Mouse (Mus musculus): ENCODE measurements around the gene Vmn1r206. TPM values are rescaled to one million over a fixed set of nuclear protein-coding genes. Genes with fewer than 3 reads are reported as not detected.
"Not testable (repeated sequence)": the region's sequence is repeated elsewhere in the genome, so short reads cannot be mapped to it uniquely, and the experiment has no call there.

Vmn1r206 gene
- total RNA-seq (2021) = not detected
- long read RNA-seq, experiment 1 = 0 reads
- long read RNA-seq, experiment 2 = 0 reads

GRCm38 (mm10) chr13:22624151-22624550 lies at the start of gene Vmn1r206:
Gene Vmn1r206, minus strand, starts transcription at chr13:22624251.
- intact Hi-C loops (cut with DNase I); DNase-seq: not testable (repeated sequence)

GRCm38 (mm10) chr13:22592900-22593299 lies 31.2 kb downstream of the Vmn1r206 start, which contains the start of gene Vmn1r205:
Gene Vmn1r205, minus strand, starts transcription at chr13:22593000.
- intact Hi-C loops (cut with DNase I) = no loop called here
- DNase-seq = no peak

GRCm38 (mm10) chr13:22583336-22583735 lies 40.7 kb downstream of the Vmn1r206 start:
- intact Hi-C loops (cut with DNase I); DNase-seq: not testable (repeated sequence)

GRCm38 (mm10) chr13:22574911-22575310 lies 49.1 kb downstream of the Vmn1r206 start:
- intact Hi-C loops (cut with DNase I); DNase-seq: not testable (repeated sequence)

Other genes with a start within 250 kb of the Vmn1r206 start
- not detected for gene Vmn1r199, start 244.4 kb downstream of the Vmn1r206 start, total RNA-seq (2021)
- gene Vmn1r200, start 233.9 kb downstream of the Vmn1r206 start, total RNA-seq (2021) = not detected
- gene Vmn1r201, start 152.3 kb downstream of the Vmn1r206 start, total RNA-seq (2021) = not detected
- not detected for gene Vmn1r202, start 118.9 kb downstream of the Vmn1r206 start, total RNA-seq (2021)
- not detected for gene Vmn1r203, start 106.1 kb downstream of the Vmn1r206 start, total RNA-seq (2021)
- gene Vmn1r204, start 71.1 kb downstream of the Vmn1r206 start, total RNA-seq (2021) = not detected
- not detected for gene Vmn1r205, start 31.3 kb downstream of the Vmn1r206 start, total RNA-seq (2021)
- gene Vmn1r207-ps, start 105.4 kb upstream of the Vmn1r206 start, total RNA-seq (2021) = not detected
- not detected for gene Vmn1r208, start 153.1 kb upstream of the Vmn1r206 start, total RNA-seq (2021)
- not detected for gene Vmn1r209, start 185.4 kb upstream of the Vmn1r206 start, total RNA-seq (2021)
- gene Vmn1r210, start 207.1 kb upstream of the Vmn1r206 start, total RNA-seq (2021) = not detected
- gene Vmn1r211, start 233.3 kb upstream of the Vmn1r206 start, total RNA-seq (2021) = not detected